Mouse (Mus musculus) heart, adult 2 months (tissue): ENCODE data around the gene Ssbp3.
A peak's percentile ranks its signal among the peaks of the same experiment; 100 is the strongest.

Experiments used
- CTCF ChIP-seq: fragments of 200-600 bp; IDR thresholded peaks from 2 replicates; pipeline ENCODE4 v1.8.1; 2022; ENCODE audit warnings: antibody characterized with exemption, mild to moderate bottlenecking, moderate library complexity
- POLR2A ChIP-seq: fragments of 200-500 bp; IDR thresholded peaks from 2 replicates; pipeline ENCODE4 v1.6.1; 2011; ENCODE audit warnings: mild to moderate bottlenecking, low read depth, low read length, control low read depth; ENCODE audit not compliant: insufficient read depth

- TF ChIP-seq CTCF (peak; percentile 27), POLR2A (no peak)
Measured at GRCm38 (mm10) chr4:106874501-106874900, 36.0 kb upstream of the Ssbp3 start.
